Mouse (Mus musculus) adrenal gland, adult 8-10 months (tissue): Measurements from ENCODE around the gene Ephx3. TPM values are rescaled to one million over a fixed set of nuclear protein-coding genes. Genes with fewer than 3 reads are reported as not detected.
"Not testable (repeated sequence)": the region's sequence is repeated elsewhere in the genome, so short reads cannot be mapped to it uniquely, and the experiment has no call there.

ENCODE experiments used
- DNase-seq: peaks from one replicate; pipeline ENCODE4 v3.0.0; 2022
- total RNA-seq, 4 experiments: library from RNA; stranded (reverse); gene quantifications; 2 replicates each; pipeline ENCODE4 v1.2.4; 2022

Ephx3 gene
- total RNA-seq = under 1 TPM; 0.13 to 0.43 (median 0.31) TPM

- DNase-seq = no peak
Measured at GRCm38 (mm10) chr17:32188863-32189636, at the start of gene Ephx3. Gene Ephx3 (minus strand): TSS chr17:32189549.

DNA sequence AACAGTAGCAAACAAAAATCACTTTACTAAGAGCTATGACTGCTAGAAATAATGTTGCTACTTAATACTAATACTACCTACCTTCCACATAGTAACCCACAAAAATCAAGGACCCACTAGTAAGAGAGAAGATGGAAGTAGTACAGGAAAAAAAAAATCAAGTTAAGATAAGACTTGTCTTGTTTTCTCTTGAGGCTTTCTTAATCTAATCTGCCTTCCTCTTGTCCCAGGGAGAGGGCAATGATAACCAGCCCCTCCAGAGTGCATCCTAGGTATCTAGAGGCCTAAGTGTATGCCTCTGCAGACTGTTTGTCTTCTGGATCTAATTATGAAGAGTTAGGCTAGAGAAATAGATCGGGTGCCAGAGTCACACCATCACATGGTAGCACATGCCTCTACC is 49.2 kb upstream of the Ephx3 start:
- DNase-seq = no peak

DNA sequence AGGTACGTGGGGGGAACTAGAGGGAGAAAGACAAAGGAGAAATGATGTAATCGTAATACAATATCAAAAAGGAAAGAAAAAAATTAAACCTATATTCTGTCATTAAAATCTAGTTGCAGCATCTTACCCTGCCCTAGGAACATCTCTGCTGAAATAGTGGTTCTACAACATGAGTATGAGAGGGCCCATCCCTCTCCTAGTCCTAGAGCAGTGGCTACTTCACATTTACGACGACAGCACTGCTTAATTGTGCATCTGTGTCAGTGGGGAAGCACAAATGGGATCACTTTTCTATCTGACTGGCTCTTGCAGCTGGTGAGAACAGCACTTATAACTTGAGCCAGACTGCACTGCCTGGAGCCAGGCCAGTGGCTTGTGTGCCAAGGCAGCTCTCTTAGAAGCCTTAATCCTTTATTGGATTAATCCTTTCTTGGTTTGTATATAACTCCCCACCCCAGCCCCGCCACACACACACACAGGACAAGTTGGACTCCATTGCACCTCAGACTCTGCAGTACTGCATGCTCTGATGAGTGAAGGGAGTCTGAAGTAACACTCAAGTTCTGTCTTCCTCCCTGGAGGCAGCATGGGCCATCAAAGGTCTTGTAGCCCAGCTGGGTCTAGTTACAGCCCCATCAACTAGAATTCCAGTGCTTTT is 46.3 kb upstream of the Ephx3 start:
- DNase-seq = no peak

DNA sequence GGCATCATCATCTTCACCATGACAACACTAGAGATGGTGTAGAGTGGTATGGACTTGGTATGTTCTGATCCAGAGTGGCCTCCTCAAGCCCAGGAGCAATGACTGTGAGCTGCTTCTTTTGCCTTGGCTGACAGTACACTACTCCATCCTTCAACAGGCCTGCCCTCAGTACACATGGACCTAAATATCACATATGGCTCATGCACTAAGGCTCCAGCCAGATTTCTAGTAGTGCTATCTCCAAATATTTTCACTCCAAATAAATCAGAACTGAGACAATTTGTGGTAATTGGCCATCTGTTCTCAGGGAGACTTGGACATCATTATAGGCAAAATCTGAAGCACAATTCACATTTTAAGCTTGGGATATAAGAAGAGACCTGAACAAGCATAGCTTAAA is 43.8 kb upstream of the Ephx3 start:
- DNase-seq = no peak

DNA sequence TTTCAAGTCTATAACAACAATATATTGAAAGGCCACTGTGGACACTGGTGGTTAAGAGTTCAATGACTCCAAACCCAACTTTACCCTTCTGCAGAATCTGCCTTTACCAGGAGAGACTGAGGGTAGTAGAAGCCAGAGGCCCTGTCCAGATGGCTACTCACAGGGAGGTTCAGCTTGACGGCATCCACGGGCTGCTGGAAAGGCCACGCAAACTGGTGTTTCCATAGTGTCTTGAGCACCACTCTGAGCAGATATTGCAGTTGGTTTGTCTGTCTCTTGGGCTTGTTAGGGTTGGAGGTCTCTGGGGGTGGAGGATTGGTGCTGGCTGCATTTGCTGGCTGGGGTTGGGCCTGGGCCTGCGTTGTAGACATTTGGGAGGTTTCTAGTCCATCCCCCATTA is 39.9 kb upstream of the Ephx3 start:
- DNase-seq = no peak

GRCm38 (mm10) chr17:32220873-32221272 is 31.5 kb upstream of the Ephx3 start:
- DNase-seq = no peak

DNA sequence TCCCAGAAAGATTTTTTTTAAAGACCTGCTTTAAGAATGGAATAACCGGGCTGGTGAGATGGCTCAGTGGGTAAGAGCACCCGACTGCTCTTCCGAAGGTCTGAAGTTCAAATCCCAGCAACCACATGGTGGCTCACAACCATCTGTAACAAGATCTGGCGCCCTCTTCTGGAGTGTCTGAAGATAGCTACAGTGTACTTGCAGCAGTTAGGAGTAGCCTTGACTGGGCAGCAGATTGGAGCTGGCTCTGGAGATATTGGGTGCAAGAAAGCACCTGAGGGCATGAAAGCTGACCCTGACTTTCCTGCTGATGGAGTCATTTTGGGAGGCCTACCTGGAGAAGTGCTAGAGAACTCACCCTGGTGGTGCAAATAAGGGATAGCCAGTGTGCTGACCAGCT is 26.2 kb upstream of the Ephx3 start:
- not testable (repeated sequence) for DNase-seq

GRCm38 (mm10) chr17:32211554-32211953 is 22.2 kb upstream of the Ephx3 start:
- not testable (repeated sequence) for DNase-seq

DNA sequence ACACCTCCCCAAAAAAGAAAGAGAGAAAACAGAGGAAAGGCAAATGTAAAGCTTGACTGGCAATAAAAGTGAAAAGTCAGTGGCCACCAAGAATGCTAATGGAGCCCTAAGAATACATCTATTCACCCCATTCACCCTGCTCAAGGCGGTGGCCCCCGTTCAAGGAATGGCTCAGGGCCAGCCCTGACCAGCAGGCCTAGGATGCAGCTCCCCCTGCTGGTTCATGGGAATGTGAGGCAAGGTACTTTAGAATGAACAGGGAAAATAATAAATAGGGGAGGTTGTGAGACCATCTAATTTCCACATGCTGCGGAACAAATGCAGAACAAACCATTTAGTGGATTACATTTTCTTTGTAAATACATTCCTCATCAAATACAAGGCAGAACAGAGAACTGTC is 20.4 kb upstream of the Ephx3 start:
- no peak for DNase-seq

DNA sequence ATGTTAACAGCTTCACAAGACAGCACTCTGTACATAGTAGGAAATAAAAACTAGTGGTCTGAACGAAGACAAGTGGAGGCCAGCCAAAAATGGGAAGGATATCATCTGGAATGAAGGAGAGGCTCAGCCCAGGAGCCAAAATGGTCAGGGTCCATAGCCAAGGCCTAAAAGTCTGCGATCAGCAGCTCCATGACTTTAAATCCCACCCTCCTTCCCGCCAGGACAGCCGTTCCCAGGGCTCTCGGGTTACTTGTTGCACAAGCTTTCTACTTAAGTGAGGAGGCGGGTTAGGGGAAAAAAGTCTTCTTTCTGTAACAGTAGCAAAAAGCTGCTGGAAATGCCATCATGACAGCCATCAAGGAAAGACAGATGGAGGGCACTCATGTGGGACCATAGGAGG is 19.8 kb upstream of the Ephx3 start:
- DNase-seq = no peak

DNA sequence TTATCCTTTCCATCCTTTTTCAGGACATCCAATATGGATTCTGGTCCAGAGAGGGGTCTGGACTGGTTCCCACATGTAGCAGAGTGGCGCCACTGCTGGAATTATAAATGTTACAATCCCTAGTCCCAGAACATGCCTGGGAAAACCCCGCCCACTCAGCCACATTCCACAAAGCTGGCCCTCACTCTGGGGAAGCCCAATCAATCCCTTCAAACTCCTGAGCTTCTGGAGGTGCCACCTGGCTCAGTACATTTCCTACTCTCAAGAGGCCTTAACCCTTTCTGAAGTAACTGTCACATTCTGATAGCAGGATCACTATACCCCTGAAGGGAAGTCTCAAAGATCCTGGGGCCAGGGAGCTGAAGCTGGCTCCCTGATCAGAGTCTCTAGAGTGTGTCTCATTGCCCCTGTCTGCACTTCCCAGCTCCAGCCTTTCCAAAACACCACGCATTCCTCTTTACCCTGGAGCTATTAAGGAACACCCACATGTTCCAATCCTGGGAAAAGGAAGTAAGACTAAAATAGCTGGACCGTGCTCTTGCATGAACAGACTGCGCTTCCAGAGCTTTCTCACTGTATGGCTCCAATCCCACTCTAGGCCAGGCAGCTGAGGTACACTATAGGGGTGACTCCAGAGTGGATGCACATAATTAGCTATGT is 18.4 kb upstream of the Ephx3 start:
- DNase-seq = no peak

DNA sequence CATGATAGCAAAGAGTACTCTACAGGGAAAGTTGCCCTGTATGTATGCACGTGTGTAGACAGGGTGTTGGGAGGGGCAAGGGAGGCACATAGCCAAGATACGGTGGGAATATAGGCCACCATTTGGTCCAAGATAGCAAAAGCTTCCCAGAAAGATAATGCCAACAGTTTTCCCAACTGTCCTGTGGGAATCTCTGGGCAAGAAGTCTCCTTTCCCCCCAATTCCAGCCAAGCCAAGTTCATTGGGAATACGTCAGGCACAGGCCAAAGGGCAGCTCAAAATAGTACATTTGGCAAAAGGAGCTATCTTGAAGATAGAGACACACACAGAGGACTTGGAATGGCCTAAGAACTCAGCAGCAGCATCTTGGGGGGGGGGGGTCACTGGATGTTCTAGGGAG is 16.0 kb upstream of the Ephx3 start:
- DNase-seq = no peak

- DNase-seq = no peak
Measured at GRCm38 (mm10) chr17:32202972-32203371, 13.6 kb upstream of the Ephx3 start.

DNA sequence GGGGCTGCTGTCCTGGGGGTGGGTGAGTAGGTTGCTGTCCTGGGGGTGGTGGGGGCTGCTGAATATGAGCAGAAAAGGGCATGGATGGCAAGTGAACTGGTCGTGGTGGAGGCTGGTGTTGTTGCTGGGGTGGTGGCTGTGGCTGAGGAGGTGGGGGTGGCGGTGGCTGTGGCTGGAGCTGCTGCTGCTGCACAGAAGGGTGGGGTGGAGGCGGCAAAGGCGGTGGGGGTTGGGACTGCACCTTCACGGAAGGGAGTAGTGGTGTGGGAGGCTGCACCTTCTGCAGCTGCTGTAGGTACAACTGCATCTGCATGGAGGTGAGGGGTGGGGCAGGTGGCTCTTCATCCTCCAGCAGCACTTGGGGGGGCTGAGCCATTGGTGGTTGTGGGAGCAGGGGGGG is 11.7 kb upstream of the Ephx3 start:
- no peak for DNase-seq

GRCm38 (mm10) chr17:32199796-32200195 is 10.4 kb upstream of the Ephx3 start:
- no peak for DNase-seq

- no peak for DNase-seq
Measured at GRCm38 (mm10) chr17:32197156-32197555, 7.8 kb upstream of the Ephx3 start.

- DNase-seq = no peak
Measured at GRCm38 (mm10) chr17:32195725-32196124, 6.4 kb upstream of the Ephx3 start.

- no peak for DNase-seq
Measured at GRCm38 (mm10) chr17:32193010-32193409, 3.7 kb upstream of the Ephx3 start.

DNA sequence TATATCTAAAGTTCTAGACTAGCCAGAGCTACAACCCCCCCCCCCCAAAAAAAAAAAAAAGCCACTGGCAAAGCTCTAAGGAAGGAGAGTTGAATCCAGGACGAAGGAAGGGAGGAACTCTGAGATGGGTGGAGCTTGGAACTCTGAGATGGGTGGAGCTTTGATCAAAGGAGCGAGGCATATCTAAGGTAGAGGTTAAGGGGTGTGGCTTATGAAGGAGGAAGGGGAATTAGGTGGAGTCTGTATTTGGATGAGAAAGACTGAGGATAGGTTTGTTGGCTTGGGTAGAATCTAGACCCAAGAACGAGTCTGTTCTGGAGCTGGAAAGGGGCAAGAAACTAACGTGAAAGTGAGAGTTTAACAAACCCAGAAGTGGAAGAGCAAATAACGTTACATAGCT is 501 bp upstream of the Ephx3 start:
- no peak for DNase-seq

DNA sequence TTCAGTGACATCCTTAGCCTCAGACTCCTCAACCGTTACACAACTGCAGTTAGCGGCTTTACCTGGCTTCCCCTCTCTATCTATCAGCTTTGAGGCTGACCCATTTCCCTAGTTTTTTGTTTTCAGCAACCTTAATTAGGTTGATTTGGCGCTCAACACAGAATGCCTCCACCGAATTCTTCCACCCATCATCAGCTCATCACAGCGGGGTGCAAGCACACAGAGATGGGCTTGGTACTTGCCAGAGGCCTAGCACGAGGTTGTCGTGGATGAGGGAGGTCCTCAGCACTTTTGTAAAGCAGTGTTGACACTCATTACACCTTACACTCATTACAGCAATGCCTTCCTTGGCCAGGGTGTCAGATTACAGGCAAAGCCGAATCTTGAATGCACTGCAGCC is 6.3 kb downstream of the Ephx3 start:
- no peak for DNase-seq

DNA sequence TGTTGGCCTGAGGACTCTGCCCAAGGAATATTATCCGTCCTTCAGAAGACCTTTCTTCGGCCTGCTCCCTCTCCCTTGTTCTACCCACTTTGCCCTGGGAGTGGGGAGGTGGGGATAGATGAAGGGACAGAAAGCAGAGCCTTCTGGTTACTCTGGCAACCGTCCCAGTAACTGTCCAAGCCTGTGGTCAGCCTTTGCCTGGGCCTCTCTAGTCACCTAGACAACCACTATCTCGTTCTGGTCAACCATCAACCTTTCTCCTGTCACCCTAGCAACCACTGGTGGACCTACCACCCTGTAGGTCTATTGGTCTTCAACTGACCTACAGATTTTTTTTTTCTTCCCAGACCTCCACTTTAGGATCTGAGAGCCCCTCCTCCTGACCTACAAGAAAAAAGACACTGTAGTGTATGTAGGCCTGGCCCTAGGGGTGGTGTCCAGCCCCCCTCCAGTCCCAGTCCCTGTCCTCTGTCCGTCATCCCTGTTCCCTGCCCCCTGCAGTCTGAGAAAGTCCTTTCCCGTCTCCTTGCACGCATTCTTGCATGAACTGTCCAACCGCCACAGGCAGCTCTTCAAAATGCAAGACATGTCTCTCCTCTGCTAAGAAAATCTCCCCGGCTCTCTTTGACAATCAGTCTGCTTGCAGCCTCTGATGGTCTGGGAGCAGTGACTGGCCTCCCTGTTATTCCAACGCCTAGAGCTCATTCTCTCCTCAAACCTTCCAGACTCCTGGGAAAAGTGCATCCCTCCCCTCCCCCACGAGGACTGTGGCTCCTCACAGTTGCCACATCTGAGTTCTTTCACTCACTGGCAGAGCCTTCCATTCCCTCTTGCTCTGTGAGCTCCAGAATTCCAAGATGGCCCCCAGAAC is 9.5 kb downstream of the Ephx3 start:
- no peak for DNase-seq

DNA sequence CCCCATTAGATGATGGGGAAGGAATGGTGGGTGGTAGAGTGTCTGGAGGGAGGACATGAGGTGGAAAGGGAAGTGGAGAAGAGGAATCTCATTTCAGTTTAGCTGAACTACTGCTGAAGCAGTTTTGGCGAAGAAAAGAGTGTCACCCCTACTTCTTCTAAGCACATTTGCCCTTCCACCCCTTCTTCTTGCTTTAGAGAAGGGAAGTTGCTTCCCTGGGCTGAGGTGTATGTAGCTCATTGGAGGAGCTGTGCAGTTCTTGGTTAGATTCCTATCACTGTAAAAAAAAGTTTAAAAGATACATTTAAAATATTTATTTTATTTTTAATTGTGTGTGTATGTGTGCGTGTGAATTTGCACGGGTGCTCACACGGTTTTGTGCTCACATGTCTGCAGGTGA is 12.4 kb downstream of the Ephx3 start:
- no peak for DNase-seq

- DNase-seq = no peak
Measured at GRCm38 (mm10) chr17:32173166-32173565, 16.2 kb downstream of the Ephx3 start.
